ENCODE assay signal across 14 mouse cellular contexts in genomic region chr5:117989773-117990172, GRCm38 (mm10). TPM values are rescaled to one million over a fixed set of nuclear protein-coding genes. Genes with fewer than 3 reads are reported as not detected.
A peak's percentile ranks its signal among the peaks of the same experiment; 100 is the strongest.
DNase-seq lines count a peak whose midpoint lies in the region; ATAC-seq and TF ChIP-seq lines count a peak whose summit lies in the region.
"Had no signal": no experiment of that assay in that cellular context is flagged by ENCODE, and none has a peak within 500 bp of the region (broad histone marks: within the 10 kb centered on the region; RNA-seq: fewer than 3 reads in every experiment).

No protein-coding gene starts in this region.

- peak overlapping the region; percentile 12; the same call in 1 of the 2 replicates for H3K27ac ChIP-seq in liver, adult 2 months (replicated peaks; ENCODE audit: insufficient read depth, low read depth, low read length)
- H3K27ac ChIP-seq in liver, embryonic 11.5 days (ENCODE audit: low read depth, low read length), result no peak overlapping the region
- H3K27ac ChIP-seq: heart, embryonic 15.5 days; liver, embryonic 14.5 days; neural tube, embryonic 13.5 days had no signal

- H3K9me3 ChIP-seq in liver, embryonic 11.5 days (ENCODE audit: control insufficient read depth, low read length), result no peaks in the 10 kb centered on the region
- H3K9me3 ChIP-seq: heart, embryonic 15.5 days; neural tube, embryonic 13.5 days had no signal

- TF ChIP-seq POLR2A in liver, adult 2 months (IDR thresholded peaks at IDR 0.05; ENCODE audit: extremely low read depth, insufficient read depth, low read length), result no peak

- peaks cover 8% of the 10 kb centered on the region; the same call in 1 of the 2 replicates for H3K79me2 ChIP-seq in liver, adult 2 months (ENCODE audit: control insufficient read depth, insufficient read depth, low read length)

- TF ChIP-seq CTCF in liver, adult 2 months (IDR thresholded peaks at IDR 0.05; ENCODE audit: low read depth, low read length), result no peak

- H3K36me3 ChIP-seq in liver, adult 2 months (ENCODE audit: control insufficient read depth, insufficient read depth, low read length), result peaks cover 38% of the 10 kb centered on the region; the same call in 1 of the 2 replicates
- H3K36me3 ChIP-seq in liver, embryonic 11.5 days (ENCODE audit: control insufficient read depth, insufficient read depth, low read length), result peaks cover 56% of the 10 kb centered on the region

- H3K4me2 ChIP-seq in liver, embryonic 11.5 days, result no peak overlapping the region
- H3K4me2 ChIP-seq: heart, embryonic 15.5 days; neural tube, embryonic 13.5 days had no signal

- ATAC-seq in liver, embryonic 11.5 days (replicated peaks; ENCODE audit: low FRiP score), result no peak
- ATAC-seq: activated CD4-positive, CD25-positive, alpha-beta regulatory T cell, adult 4 months had no signal

- no peak overlapping the region for H3K9ac ChIP-seq in liver, adult 2 months (ENCODE audit: low read depth, low read length)
- H3K9ac ChIP-seq in liver, embryonic 11.5 days (ENCODE audit: low read depth, low read length), result no peak overlapping the region
- H3K9ac ChIP-seq: heart, embryonic 15.5 days; liver, embryonic 14.5 days; neural tube, embryonic 13.5 days had no signal

- no peaks in the 10 kb centered on the region for H3K27me3 ChIP-seq in liver, adult 2 months (ENCODE audit: control insufficient read depth, insufficient read depth, low read length)
- H3K27me3 ChIP-seq in liver, embryonic 11.5 days (replicated peaks; ENCODE audit: control insufficient read depth, insufficient read depth, low read length), result no peaks in the 10 kb centered on the region
- H3K27me3 ChIP-seq: heart, embryonic 15.5 days; neural tube, embryonic 13.5 days had no signal

- DNase-seq in gastrocnemius, adult 8-10 months (ENCODE audit: low spot score in 2 of 2), result peak; percentile 31 to 49
- DNase-seq in gastrocnemius, postnatal 4 days (ENCODE audit: low spot score in 2 of 2), result no peak
- peak; percentile 81 for DNase-seq in liver, adult 2 months (ENCODE audit: extremely low read depth, low read depth, low spot score)
- no peak for DNase-seq in liver, embryonic 11.5 days (ENCODE audit: low spot score)
- DNase-seq in adrenal gland, postnatal 36 days, result peak; percentile 64 to 75
- peak; percentile 68 for DNase-seq in heart, postnatal 4 days
- no peak for DNase-seq in spleen, postnatal 14 days (ENCODE audit: low spot score in 2 of 2)
- DNase-seq: cerebellum, adult 18-20 months; layer of hippocampus, adult 9-11 months had no signal

- WGBS in liver, adult 2 months, result 38% methylated on average over 6 of the region's 6 CpGs
- WGBS in liver, embryonic 11.5 days, result 89% methylated on average over 6 of the region's 6 CpGs

- H3K4me1 ChIP-seq in liver, adult 2 months (ENCODE audit: control insufficient read depth, insufficient read depth, low read length), result peaks cover 48% of the 10 kb centered on the region
- 0 out of 2 replicates have a peak, but pooled peaks cover 10% of the 10 kb centered on the region for H3K4me1 ChIP-seq in liver, embryonic 11.5 days (replicated peaks; ENCODE audit: control insufficient read depth, insufficient read depth, low read length)
- H3K4me1 ChIP-seq: neural tube, embryonic 13.5 days had no signal

- no peak overlapping the region for H3K4me3 ChIP-seq in liver, adult 2 months (ENCODE audit: insufficient read depth, low read depth, low read length)
- H3K4me3 ChIP-seq in liver, embryonic 11.5 days (ENCODE audit: low read depth, low read length), result no peak overlapping the region
- H3K4me3 ChIP-seq: heart, embryonic 15.5 days; neural tube, embryonic 13.5 days had no signal

RNA-seq across cellular contexts. Expression of gene Fbxo21, which starts 13.2 kb away (rescaled TPM):
- total RNA-seq in gastrocnemius, adult 8-10 months (2022), result 10 to 100 TPM; 11.5 to 13.2 (median 12.5) TPM
- total RNA-seq in gastrocnemius, postnatal 4 days (2021), result 10 to 100 TPM; 32.6 to 35.3 TPM
- 55.8 and 83.0 TPM in 2 replicates for total RNA-seq in liver, adult 2 months (2014; rRNA removed)
- 41.9 and 79.0 TPM in 2 replicates for polyA plus RNA-seq in liver, adult 2 months (2012; rRNA removed)
- polyA plus RNA-seq in liver, embryonic 11.5 days (2014; fragmentation: Nextera tagmentation; extraction: Ambion mirVana), result 44.8 and 49.2 TPM in 2 replicates
- 10 to 100 TPM; 55.9 to 77.6 TPM for total RNA-seq in adrenal gland, postnatal 36 days (2021)
- 10 to 100 TPM; 59.3 to 62.4 TPM for total RNA-seq in heart, postnatal 4 days (2021)

RNA-seq across cellular contexts. Expression of gene Tesc, which starts 37.8 kb away (rescaled TPM):
- 1 to 10 TPM in 1 of 4 experiments, under 1 TPM in 2, not detected in 1; 0.41 to 1.3 (median 0.75) TPM for total RNA-seq in gastrocnemius, adult 8-10 months (2022)
- total RNA-seq in gastrocnemius, postnatal 4 days (2021), result under 1 TPM; 0.88 to 0.96 TPM
- total RNA-seq in liver, adult 2 months (2014; rRNA removed), result 0.18 and 0.94 TPM in 2 replicates
- 0.35 and 0.41 TPM in 2 replicates for polyA plus RNA-seq in liver, adult 2 months (2012; rRNA removed)
- polyA plus RNA-seq in liver, embryonic 11.5 days (2014; fragmentation: Nextera tagmentation; extraction: Ambion mirVana), result 1.7 and 2.2 TPM in 2 replicates
- total RNA-seq in adrenal gland, postnatal 36 days (2021), result 100 to 1,000 TPM; 112 to 175 TPM
- total RNA-seq in heart, postnatal 4 days (2021), result 10 to 100 TPM; 57.1 to 58.8 TPM
- total RNA-seq: MEL had no signal

Comparison
In these comparisons a context has a peak if more than half of its experiments do, and no peak if none do; other contexts are left out.
1. DNase-seq: peak in gastrocnemius, adult 8-10 months (2 of 2), liver, adult 2 months (single experiment), adrenal gland, postnatal 36 days (2 of 2) and heart, postnatal 4 days (single experiment); none in gastrocnemius, postnatal 4 days (0 of 2), liver, embryonic 11.5 days (single experiment) and spleen, postnatal 14 days (0 of 2).
2. RNA of gene Tesc, which starts 37.8 kb away (total RNA-seq): 112 to 175 TPM in adrenal gland, postnatal 36 days and 57.1 to 58.8 TPM in heart, postnatal 4 days; 0.88 to 0.96 TPM in gastrocnemius, postnatal 4 days, 0.41 to 1.3 TPM in gastrocnemius, adult 8-10 months and 0.18 to 0.94 TPM in liver, adult 2 months; every median in the first group is over 10 times any median in the second.